Mouse (Mus musculus): Measurements from ENCODE around the gene Ptbp2.

DNA sequence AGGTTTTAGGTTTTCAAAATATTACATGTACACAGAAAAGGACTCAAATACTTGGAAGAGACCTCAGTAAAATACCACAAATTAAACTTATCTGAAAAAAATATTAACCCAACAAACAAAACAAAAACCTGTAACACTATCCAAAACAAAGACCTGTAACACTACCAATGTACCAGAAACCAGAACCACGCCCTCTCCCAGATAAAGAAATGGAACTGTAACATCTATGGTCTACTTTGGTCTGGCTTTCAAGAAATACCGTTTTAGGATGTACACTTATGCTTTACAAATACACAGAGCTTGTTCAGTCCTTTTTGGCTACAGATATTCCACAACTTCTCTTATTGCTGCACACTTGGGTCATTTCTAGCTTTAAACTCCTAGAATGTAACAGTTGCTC is 35.1 kb downstream of the Ptbp2 start:
- TF ChIP-seq POLR2A (IDR thresholded peaks at IDR 0.05; ENCODE audit: extremely low read depth, insufficient read depth, low read length) (no peak), CTCF (IDR thresholded peaks at IDR 0.05; ENCODE audit: extremely low read depth, insufficient read depth, low read length) (no peak)
